Mouse (Mus musculus): Measurements from ENCODE around the gene Fndc3a.
A peak's percentile ranks its signal among the peaks of the same experiment; 100 is the strongest.

Fndc3a gene

GRCm38 (mm10) chr14:72536392-72537017 is 173.3 kb downstream of the Fndc3a start:
- no peak for DNase-seq (ENCODE audit: low spot score in 2 of 2)

- no peak for DNase-seq (ENCODE audit: low spot score in 2 of 2)
Observed at GRCm38 (mm10) chr14:72533862-72534261, 175.9 kb downstream of the Fndc3a start.

DNA sequence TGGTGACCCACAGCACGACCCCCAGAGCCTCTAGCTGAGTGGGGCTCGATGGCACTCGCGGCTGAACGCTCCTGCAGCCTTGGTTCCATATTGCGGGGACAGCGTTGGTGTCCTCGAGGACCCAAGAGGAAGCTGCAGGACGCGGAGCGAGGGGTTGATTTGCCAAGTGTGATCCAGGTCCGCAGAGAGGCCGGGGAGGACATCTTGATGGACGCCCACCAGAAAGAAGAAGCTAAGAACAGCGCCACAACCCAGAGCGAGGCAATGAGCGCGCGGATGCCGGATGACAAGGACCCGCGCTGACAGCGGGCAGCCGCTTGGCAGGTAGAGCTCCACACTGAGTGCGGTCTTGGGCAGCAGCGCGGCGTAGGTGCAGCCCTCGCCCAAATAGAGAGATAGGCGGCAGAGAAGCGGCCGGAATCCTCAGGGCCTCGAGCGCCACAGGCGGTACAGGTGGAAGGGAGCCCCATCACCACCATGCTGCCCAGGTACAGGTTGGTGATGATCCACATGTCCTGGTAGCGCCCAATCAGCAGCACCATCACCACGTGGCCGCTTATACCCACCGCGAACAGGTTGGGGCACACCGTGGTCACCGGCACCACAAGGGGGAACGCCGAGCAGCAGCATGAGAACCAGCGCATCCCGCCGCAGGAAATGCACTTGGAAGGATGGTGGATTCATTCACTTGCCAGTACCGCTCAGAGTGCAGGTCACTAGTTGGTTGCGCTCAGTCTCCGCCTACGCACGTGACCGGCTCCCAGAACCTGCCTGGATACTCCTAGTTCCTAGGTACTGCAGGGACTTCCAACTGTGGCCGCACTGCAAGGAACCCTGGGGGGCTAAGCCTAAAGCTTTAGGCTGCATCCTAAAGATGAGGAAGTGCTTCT is 177.5 kb downstream of the Fndc3a start:
- no peak for DNase-seq (ENCODE audit: low spot score in 2 of 2)

GRCm38 (mm10) chr14:72527126-72527525 is 182.7 kb downstream of the Fndc3a start:
- no peak for DNase-seq (ENCODE audit: low spot score in 2 of 2)

GRCm38 (mm10) chr14:72519561-72519960 is 190.2 kb downstream of the Fndc3a start:
- DNase-seq (ENCODE audit: low spot score in 2 of 2), result no peak

DNA sequence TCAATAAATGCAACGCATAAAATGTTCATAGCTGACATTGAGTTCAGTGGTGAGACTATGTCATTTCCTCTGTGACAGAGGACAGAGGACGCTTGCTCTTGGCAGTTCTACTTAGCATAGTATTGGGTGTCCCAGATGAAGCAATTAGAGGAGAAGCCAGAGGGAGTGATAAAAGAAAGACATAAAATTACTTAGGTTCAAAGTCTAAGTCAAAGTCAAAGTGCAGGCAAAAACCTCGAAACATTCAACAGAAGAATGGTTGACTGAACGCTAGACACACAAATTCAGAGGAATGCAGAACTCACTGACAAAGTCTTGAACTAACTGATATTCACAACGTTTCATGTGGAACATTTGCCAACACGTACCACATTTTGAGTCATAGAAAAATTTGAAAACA is 191.0 kb downstream of the Fndc3a start:
- DNase-seq (ENCODE audit: low spot score in 2 of 2), result no peak

DNA sequence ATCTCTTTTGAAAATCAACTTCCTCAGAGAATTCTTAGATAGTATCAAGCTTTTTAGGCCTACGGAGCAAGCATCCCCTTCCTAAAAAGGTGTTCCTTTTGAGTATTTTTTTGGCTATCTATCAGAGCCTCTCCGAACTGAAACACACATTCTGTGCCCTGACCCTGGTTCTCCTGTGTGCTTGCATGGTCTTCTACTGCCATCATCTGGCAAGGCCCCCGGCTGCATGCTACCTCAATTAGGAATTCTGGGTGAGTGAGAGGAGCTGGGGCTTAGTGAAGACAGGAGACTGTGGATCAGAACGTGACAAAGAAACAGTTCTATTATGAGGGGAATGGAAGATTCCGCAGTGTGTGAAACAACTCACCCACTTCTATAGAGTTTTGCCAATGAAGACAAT is 193.4 kb downstream of the Fndc3a start:
- peak in 1 of 2 experiments; percentile 8 for DNase-seq (ENCODE audit: low spot score in 2 of 2)

GRCm38 (mm10) chr14:72506723-72507420 is 202.9 kb downstream of the Fndc3a start:
- no peak for DNase-seq (ENCODE audit: low spot score in 2 of 2)

- DNase-seq (ENCODE audit: low spot score in 2 of 2), result no peak
Observed at GRCm38 (mm10) chr14:72506018-72506722, 203.6 kb downstream of the Fndc3a start.

DNA sequence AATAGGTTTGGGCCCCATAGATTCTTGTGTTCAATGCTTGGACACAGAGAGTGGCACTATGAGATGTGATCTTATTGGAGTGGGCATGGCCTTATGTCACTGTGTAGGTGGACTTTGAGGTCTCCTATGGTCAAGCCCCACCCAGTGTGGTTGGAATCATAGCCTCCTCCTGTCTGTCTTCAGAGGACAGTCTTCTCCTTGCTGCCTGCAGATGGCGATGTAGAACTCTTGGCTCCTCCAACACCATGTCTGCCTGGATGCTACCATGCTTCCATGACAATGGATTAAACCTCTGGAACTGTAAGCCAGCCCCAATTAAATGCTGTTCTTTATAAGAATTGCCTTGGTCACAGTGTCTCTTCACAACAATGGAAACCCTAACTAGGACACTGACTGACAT is 204.8 kb downstream of the Fndc3a start:
- no peak for DNase-seq (ENCODE audit: low spot score in 2 of 2)

DNA sequence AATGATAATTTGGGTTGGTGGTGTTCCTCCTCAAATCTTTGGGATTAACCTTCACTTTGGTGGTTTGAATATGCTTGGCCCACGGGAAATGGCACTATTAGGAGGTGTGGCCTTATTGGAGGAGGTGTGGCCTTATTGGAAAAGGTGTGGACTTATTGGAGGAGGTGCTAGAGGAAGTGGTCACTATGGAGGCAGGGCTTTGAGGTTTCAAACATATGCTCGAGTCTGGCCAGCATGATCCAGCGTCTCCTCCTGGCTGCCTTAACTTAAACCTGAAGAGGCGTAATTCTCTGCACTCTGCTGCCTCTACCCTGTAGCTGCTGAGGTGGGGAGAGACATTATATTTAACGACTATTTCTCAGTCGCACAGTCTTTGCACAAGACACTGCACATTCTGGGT is 206.6 kb downstream of the Fndc3a start:
- no peak for DNase-seq (ENCODE audit: low spot score in 2 of 2)

GRCm38 (mm10) chr14:72493775-72494174 is 216.0 kb downstream of the Fndc3a start:
- DNase-seq (ENCODE audit: low spot score in 2 of 2), result no peak

- DNase-seq (ENCODE audit: low spot score in 2 of 2), result no peak
Observed at GRCm38 (mm10) chr14:72491738-72492137, 218.1 kb downstream of the Fndc3a start, which contains the start of gene Gm9195. Gene Gm9195 (minus strand): TSS chr14:72491838.

- no peak for DNase-seq (ENCODE audit: low spot score in 2 of 2)
Observed at GRCm38 (mm10) chr14:72490367-72490766, 219.4 kb downstream of the Fndc3a start.
